Mouse (Mus musculus): ENCODE data around the gene Mfsd6. TPM values are rescaled to one million over a fixed set of nuclear protein-coding genes. Genes with fewer than 3 reads are reported as not detected.

The Mfsd6 gene
- polyA plus RNA-seq, 1 experiment from 2014 or later, result 2.7 TPM

- Histone ChIP-seq H3K9me3 (ENCODE audit: low read length) (no peaks in the 10 kb centered on the region), H3K9ac (replicated peaks; ENCODE audit: low read length) (no peak overlapping the region), H3K4me1 (ENCODE audit: insufficient read depth, low read length) (no peaks in the 10 kb centered on the region), H3K36me3 (ENCODE audit: insufficient read depth, low read length) (no peaks in the 10 kb centered on the region), H3K4me2 (replicated peaks; ENCODE audit: low read depth, low read length) (no peak overlapping the region), H3K4me3 (ENCODE audit: low read length) (no peak overlapping the region), H3K27me3 (ENCODE audit: insufficient read depth, low read length) (no peaks in the 10 kb centered on the region), H3K27ac (ENCODE audit: low read length) (no peak overlapping the region)
- ATAC-seq (ENCODE audit: low FRiP score, low TSS enrichment), result no peak
- whole genome bisulfite sequencing, result 24% methylated on average over 3 of the region's 3 CpGs
Observed at GRCm38 (mm10) chr1:52748260-52748659, 21.0 kb upstream of the Mfsd6 start.

DNA sequence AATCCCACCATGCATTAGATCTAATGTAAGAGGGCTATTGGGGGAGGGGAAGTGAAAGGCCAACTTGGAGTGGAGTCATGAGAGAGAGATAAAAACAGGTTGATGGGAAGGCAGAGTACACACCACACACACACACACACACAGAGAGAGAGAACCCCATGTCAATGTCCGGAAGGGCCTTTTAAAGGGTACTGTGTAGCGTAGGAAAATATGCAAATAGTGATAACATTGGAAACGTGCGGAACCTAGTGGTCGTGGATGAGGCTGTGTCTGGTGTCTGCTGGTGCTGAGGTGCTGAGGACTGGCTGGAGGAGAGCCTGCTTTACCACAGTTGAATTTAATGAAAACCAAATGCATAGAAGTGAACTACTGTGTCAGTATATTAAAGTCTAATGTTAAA lies 15.3 kb upstream of the Mfsd6 start:
- Histone ChIP-seq H3K4me2 (replicated peaks; ENCODE audit: low read depth, low read length) (no peak overlapping the region), H3K9me3 (ENCODE audit: low read length) (no peaks in the 10 kb centered on the region), H3K4me1 (ENCODE audit: insufficient read depth, low read length) (no peaks in the 10 kb centered on the region), H3K9ac (replicated peaks; ENCODE audit: low read length) (no peak overlapping the region), H3K36me3 (ENCODE audit: insufficient read depth, low read length) (no peaks in the 10 kb centered on the region), H3K4me3 (ENCODE audit: low read length) (no peak overlapping the region), H3K27ac (ENCODE audit: low read length) (no peak overlapping the region), H3K27me3 (ENCODE audit: insufficient read depth, low read length) (no peaks in the 10 kb centered on the region)
- 86% methylated on average over 5 of the region's 5 CpGs for WGBS
- no peak for ATAC-seq (ENCODE audit: low FRiP score, low TSS enrichment)

DNA sequence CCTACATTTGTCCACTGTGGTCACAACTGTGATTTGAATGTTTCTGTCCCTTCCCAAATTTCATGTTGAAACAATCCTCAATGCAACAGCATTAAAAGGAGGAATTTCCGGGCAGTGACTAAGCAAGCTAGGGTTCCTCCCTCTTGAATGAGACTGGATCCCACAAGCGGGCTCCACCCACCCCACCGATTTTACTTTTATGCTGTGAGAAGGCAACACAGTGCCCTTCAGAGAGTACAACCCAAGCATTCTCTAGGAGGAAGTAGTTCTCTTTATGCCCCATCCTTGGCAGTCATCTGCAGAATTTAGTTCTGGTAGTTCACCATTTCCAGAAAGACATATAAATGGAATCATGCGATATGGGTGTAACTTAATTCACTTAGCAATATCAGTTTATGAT lies 6.9 kb upstream of the Mfsd6 start:
- no peaks in the 10 kb centered on the region for H3K36me3 ChIP-seq (ENCODE audit: insufficient read depth, low read length)
- no peaks in the 10 kb centered on the region for H3K9me3 ChIP-seq (ENCODE audit: low read length)
- H3K4me2 ChIP-seq (replicated peaks; ENCODE audit: low read depth, low read length), result no peak overlapping the region
- no peaks in the 10 kb centered on the region for H3K4me1 ChIP-seq (ENCODE audit: insufficient read depth, low read length)
- ATAC-seq (ENCODE audit: low FRiP score, low TSS enrichment), result no peak
- H3K4me3 ChIP-seq (ENCODE audit: low read length), result no peak overlapping the region
- no peaks in the 10 kb centered on the region for H3K27me3 ChIP-seq (ENCODE audit: insufficient read depth, low read length)
- no peak overlapping the region for H3K27ac ChIP-seq (ENCODE audit: low read length)
- 80% methylated on average over 4 of the region's 4 CpGs for WGBS
- no peak overlapping the region for H3K9ac ChIP-seq (replicated peaks; ENCODE audit: low read length)

GRCm38 (mm10) chr1:52730258-52730657 lies 3.0 kb upstream of the Mfsd6 start:
- Histone ChIP-seq H3K9me3 (ENCODE audit: low read length) (no peaks in the 10 kb centered on the region), H3K36me3 (ENCODE audit: insufficient read depth, low read length) (no peaks in the 10 kb centered on the region), H3K27me3 (ENCODE audit: insufficient read depth, low read length) (no peaks in the 10 kb centered on the region), H3K27ac (ENCODE audit: low read length) (no peak overlapping the region), H3K4me2 (replicated peaks; ENCODE audit: low read depth, low read length) (no peak overlapping the region), H3K4me1 (ENCODE audit: insufficient read depth, low read length) (no peaks in the 10 kb centered on the region), H3K9ac (replicated peaks; ENCODE audit: low read length) (no peak overlapping the region), H3K4me3 (ENCODE audit: low read length) (no peak overlapping the region)
- ATAC-seq (ENCODE audit: low FRiP score, low TSS enrichment), result no peak
- WGBS, result 90% methylated on average over 1 of the region's 1 CpGs

DNA sequence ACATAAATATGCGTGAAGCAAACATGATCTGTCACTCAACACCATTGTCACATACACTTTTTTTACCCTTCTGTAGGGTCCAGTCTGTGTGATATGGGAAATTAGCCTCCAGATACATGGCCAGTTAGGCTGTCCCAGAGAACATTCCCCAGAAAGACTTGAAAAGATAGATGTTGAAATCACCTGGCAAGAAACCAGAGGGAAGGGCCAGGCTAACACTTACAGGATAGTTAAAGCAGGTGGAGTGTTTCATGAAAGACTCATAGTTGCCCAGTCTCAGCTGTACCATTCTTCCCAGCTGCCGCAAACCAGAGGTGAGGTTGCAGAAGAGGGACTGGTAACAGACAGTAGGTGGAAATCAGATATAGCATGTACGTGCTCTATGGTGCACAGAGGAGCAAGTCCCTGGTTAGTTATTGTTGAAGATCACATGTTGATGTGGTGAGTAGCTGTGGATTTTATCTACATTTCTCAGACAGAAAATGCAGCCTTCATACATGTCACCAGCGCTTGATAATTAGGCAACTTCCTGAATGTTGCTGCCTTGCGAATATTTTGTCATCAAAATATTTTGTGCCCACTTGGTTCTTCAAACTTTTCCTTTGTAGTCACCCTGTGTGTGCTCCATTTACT lies 1.7 kb upstream of the Mfsd6 start:
- no peaks in the 10 kb centered on the region for H3K27me3 ChIP-seq (ENCODE audit: insufficient read depth, low read length)
- H3K4me2 ChIP-seq (replicated peaks; ENCODE audit: low read depth, low read length), result no peak overlapping the region
- no peak overlapping the region for H3K9ac ChIP-seq (replicated peaks; ENCODE audit: low read length)
- no peaks in the 10 kb centered on the region for H3K9me3 ChIP-seq (ENCODE audit: low read length)
- no peak overlapping the region for H3K4me3 ChIP-seq (ENCODE audit: low read length)
- H3K4me1 ChIP-seq (ENCODE audit: insufficient read depth, low read length), result no peaks in the 10 kb centered on the region
- H3K27ac ChIP-seq (ENCODE audit: low read length), result no peak overlapping the region
- H3K36me3 ChIP-seq (ENCODE audit: insufficient read depth, low read length), result no peaks in the 10 kb centered on the region
- ATAC-seq (ENCODE audit: low FRiP score, low TSS enrichment), result no peak
- 91% methylated on average over 5 of the region's 5 CpGs for WGBS

- Histone ChIP-seq H3K9ac (replicated peaks; ENCODE audit: low read length) (peak overlapping the region; percentile 83), H3K27ac (ENCODE audit: low read length) (peak overlapping the region; percentile 40; the same call in 1 of the 2 replicates), H3K4me3 (ENCODE audit: low read length) (peak overlapping the region; percentile 83), H3K27me3 (ENCODE audit: insufficient read depth, low read length) (no peaks in the 10 kb centered on the region), H3K4me2 (replicated peaks; ENCODE audit: low read depth, low read length) (peak overlapping the region; percentile 95), H3K36me3 (ENCODE audit: insufficient read depth, low read length) (no peaks in the 10 kb centered on the region), H3K9me3 (ENCODE audit: low read length) (no peaks in the 10 kb centered on the region), H3K4me1 (ENCODE audit: insufficient read depth, low read length) (no peaks in the 10 kb centered on the region)
- WGBS, result under 1% methylated on average over 38 of the region's 56 CpGs
- peak; percentile 78 for ATAC-seq (ENCODE audit: low FRiP score, low TSS enrichment)
Observed at GRCm38 (mm10) chr1:52726371-52727055, 749 bp downstream of the Mfsd6 start.

GRCm38 (mm10) chr1:52722586-52722985 lies 4.7 kb downstream of the Mfsd6 start:
- 51% methylated on average over 4 of the region's 4 CpGs for WGBS
- H3K4me1 ChIP-seq (ENCODE audit: insufficient read depth, low read length), result 0 out of 2 replicates have a peak, but pooled peaks cover 2% of the 10 kb centered on the region
- H3K4me3 ChIP-seq (ENCODE audit: low read length), result no peak overlapping the region
- H3K36me3 ChIP-seq (ENCODE audit: insufficient read depth, low read length), result no peaks in the 10 kb centered on the region
- ATAC-seq (ENCODE audit: low FRiP score, low TSS enrichment), result no peak
- no peak overlapping the region for H3K9ac ChIP-seq (replicated peaks; ENCODE audit: low read length)
- no peak overlapping the region for H3K27ac ChIP-seq (ENCODE audit: low read length)
- no peaks in the 10 kb centered on the region for H3K27me3 ChIP-seq (ENCODE audit: insufficient read depth, low read length)
- no peaks in the 10 kb centered on the region for H3K9me3 ChIP-seq (ENCODE audit: low read length)
- H3K4me2 ChIP-seq (replicated peaks; ENCODE audit: low read depth, low read length), result no peak overlapping the region

DNA sequence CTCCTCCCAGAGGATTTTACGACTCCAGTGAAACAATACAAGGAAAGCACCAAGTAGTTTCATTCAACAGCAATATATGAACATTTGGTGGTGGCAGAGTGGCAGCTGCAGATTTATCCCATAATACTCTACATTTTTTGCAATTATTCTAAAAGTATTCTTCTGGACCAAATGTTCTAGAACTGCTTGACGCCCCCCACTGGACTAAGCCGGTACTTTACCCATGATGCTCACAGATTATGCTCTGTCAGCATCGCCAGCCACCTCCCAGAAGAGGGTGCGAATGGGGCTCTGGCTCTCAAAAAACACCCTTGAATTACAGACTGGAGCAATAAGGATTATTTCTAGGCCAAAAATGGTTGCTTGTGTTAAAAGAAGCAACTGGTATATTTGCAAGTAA lies 8.2 kb downstream of the Mfsd6 start:
- no peaks in the 10 kb centered on the region for H3K9me3 ChIP-seq (ENCODE audit: low read length)
- no peak overlapping the region for H3K4me3 ChIP-seq (ENCODE audit: low read length)
- 0 out of 2 replicates have a peak, but pooled peaks cover 2% of the 10 kb centered on the region for H3K4me1 ChIP-seq (ENCODE audit: insufficient read depth, low read length)
- 68% methylated on average over 5 of the region's 5 CpGs for WGBS
- H3K9ac ChIP-seq (replicated peaks; ENCODE audit: low read length), result no peak overlapping the region
- H3K4me2 ChIP-seq (replicated peaks; ENCODE audit: low read depth, low read length), result no peak overlapping the region
- ATAC-seq (ENCODE audit: low FRiP score, low TSS enrichment), result no peak
- no peaks in the 10 kb centered on the region for H3K36me3 ChIP-seq (ENCODE audit: insufficient read depth, low read length)
- no peaks in the 10 kb centered on the region for H3K27me3 ChIP-seq (ENCODE audit: insufficient read depth, low read length)
- H3K27ac ChIP-seq (ENCODE audit: low read length), result no peak overlapping the region

- 0 out of 2 replicates have a peak, but pooled peaks have one; percentile 23 for ATAC-seq (ENCODE audit: low FRiP score, low TSS enrichment)
- no peaks in the 10 kb centered on the region for H3K36me3 ChIP-seq (ENCODE audit: insufficient read depth, low read length)
Observed at GRCm38 (mm10) chr1:52718068-52718748, 9.1 kb downstream of the Mfsd6 start.

GRCm38 (mm10) chr1:52714451-52714850 lies 12.8 kb downstream of the Mfsd6 start:
- no peak for ATAC-seq (ENCODE audit: low FRiP score, low TSS enrichment)
- Histone ChIP-seq H3K27ac (ENCODE audit: low read length) (no peak overlapping the region), H3K36me3 (ENCODE audit: insufficient read depth, low read length) (no peaks in the 10 kb centered on the region), H3K9me3 (ENCODE audit: low read length) (no peaks in the 10 kb centered on the region), H3K4me1 (ENCODE audit: insufficient read depth, low read length) (0 out of 2 replicates have a peak, but pooled peaks cover 2% of the 10 kb centered on the region), H3K27me3 (ENCODE audit: insufficient read depth, low read length) (no peaks in the 10 kb centered on the region), H3K9ac (replicated peaks; ENCODE audit: low read length) (no peak overlapping the region), H3K4me2 (replicated peaks; ENCODE audit: low read depth, low read length) (no peak overlapping the region), H3K4me3 (ENCODE audit: low read length) (no peak overlapping the region)
- 29% methylated on average over 1 of the region's 1 CpGs for WGBS

More at GRCm38 (mm10) chr1:52718068-52718748, 9.1 kb downstream of the Mfsd6 start:
- H3K27ac ChIP-seq (ENCODE audit: low read length), result no peak overlapping the region
- no peaks in the 10 kb centered on the region for H3K27me3 ChIP-seq (ENCODE audit: insufficient read depth, low read length)
- no peaks in the 10 kb centered on the region for H3K9me3 ChIP-seq (ENCODE audit: low read length)
- no peak overlapping the region for H3K4me2 ChIP-seq (replicated peaks; ENCODE audit: low read depth, low read length)
- H3K4me1 ChIP-seq (ENCODE audit: insufficient read depth, low read length), result 0 out of 2 replicates have a peak, but pooled peaks cover 2% of the 10 kb centered on the region
- no peak overlapping the region for H3K9ac ChIP-seq (replicated peaks; ENCODE audit: low read length)
- 38% methylated on average over 3 of the region's 3 CpGs for WGBS
- no peak overlapping the region for H3K4me3 ChIP-seq (ENCODE audit: low read length)

All from kidney, embryonic 16.5 days (tissue).